Mouse (Mus musculus) large intestine, adult 2 months (tissue): ENCODE results near the gene Adamts18. TPM values are rescaled to one million over a fixed set of nuclear protein-coding genes. Genes with fewer than 3 reads are reported as not detected.
A peak's percentile ranks its signal among the peaks of the same experiment; 100 is the strongest.

ENCODE experiments used
- DNase-seq: peaks from one replicate; pipeline ENCODE4 v3.0.0-alpha.2; 2012; ENCODE audit warnings: low read depth, low spot score
- WGBS: fragments of 180-500 bp; shearing (Covaris S2); methylation state at CpG from one replicate; pipeline ENCODE4 v1.1.7; 2018; 5-methylcytosine and 5-hydroxymethylcytosine counted together
- polyA plus RNA-seq: library from polyadenylated mRNA; depleted of rRNA; stranded (reverse); fragments of >200 nt; gene quantifications from 2 replicates; pipeline ENCODE4 v1.2.3, GENCODE M21; 2012; rRNA removed

The Adamts18 gene
- polyA plus RNA-seq, result 0.55 and 0.70 TPM in 2 replicates

DNA sequence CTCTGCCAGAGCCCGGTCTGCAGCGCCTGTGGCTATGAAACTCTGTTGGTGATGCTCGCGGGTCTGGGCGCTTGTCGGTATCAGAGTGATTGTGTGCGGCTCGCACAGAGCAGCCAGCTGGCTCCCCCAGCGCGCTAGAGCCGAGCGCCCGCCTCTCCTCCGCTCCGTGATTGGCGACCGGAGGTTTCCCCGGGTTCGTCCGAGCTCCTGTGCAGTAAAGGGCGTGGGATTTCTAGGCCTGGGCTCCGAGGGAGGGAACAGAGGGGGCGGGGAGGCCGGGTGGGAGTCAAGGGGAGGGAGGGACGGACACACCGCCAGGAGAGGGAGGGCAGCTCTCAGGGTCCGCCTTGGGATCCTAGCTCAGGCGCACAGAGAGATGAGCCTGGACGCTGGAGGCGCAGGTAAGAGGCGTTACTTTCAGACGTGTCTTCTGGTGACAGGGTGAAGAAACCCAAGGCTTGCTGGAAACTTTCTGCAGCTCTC is at the start of gene Adamts18:
Adamts18 (minus strand) TSS at position 86 of the 483 bp plus-strand sequence.
- WGBS, result under 1% methylated on average over 32 of the region's 32 CpGs
- DNase-seq, result no peak

DNA sequence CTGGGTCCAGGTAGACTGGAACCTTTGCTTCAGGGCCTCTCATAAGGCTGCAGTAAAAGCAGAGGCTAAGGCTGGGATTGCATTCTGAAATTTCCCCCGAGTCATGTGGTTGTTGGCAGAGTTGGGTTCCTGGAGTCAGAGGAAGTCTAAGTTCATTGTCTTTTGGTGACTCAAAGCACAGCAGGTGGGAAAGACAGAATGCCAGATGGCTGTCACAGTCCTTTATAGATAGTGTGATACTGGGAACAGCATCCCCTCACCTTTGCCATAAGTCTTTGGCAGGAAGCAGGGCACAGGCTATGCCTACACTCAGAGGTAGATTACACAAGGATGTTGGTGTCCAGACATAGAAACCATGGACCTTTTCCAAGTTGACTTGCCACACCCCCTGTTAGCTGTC is 47.9 kb upstream of the Adamts18 start:
- WGBS, result 67% methylated on average over 1 of the region's 1 CpGs

DNA sequence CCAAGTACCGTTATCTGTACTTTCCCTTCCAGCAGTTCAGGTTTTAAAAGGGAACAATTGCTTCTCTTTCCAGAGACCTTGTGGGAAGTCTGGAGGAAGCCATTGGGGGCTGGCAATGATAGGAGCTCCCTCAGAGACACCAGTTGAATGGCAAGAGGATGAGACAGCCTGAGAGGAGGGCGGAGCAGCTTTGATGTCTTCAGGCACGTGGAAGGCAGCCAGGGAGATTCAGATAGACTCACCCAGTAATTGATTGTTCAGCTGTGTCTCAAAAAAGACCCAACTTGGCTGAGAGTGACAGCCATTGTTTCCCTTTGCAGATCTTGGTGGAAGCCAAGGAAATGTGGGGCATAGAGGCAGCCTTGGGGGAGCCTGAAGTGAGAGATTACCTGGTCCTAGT is 42.8 kb upstream of the Adamts18 start:
- DNase-seq, result no peak
- WGBS, result 52% methylated on average over 3 of the region's 3 CpGs

More for the DNA sequence above, 47.9 kb upstream of the Adamts18 start:
- DNase-seq, result no peak

DNA sequence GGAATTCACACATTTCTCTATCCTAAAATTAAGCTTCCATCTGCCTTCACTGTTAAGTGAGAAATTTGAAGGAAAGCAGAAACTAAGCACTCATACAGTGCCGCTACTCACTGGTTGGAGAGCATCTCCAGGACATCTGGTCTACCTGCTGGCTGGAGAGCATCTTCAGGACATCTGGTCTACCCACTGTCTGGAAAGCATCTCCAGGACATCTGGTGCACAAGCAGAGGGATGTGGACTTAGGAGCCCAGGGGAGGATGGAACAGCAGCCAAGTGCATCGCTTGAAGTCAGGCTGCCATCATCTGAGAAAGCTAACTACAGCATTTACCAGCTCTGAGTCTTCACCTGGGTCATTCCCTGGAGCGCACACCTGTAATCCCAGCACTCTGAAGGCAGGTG is 38.0 kb upstream of the Adamts18 start:
- DNase-seq, result no peak
- WGBS, result 90% methylated on average over 3 of the region's 3 CpGs

DNA sequence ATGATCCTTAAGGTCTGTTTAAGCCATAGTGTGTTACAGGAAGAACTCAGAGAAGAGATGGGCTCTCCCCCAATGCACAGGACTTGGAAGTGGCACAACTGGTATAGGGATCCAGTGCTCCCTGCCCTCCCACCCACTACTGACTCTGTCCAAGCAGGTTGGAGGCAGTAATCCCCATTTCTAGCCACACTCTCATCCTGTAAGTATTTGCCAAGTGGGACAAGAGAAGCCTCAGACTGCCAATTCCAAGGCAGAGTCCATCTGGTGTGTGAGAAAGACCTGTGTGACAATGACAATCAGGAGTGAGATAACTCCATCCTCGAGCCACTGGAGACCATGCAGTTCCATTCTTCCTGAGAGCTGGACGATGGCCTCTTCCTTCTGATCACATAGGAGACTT is 36.6 kb upstream of the Adamts18 start:
- DNase-seq, result no peak
- 65% methylated on average over 2 of the region's 2 CpGs for WGBS

DNA sequence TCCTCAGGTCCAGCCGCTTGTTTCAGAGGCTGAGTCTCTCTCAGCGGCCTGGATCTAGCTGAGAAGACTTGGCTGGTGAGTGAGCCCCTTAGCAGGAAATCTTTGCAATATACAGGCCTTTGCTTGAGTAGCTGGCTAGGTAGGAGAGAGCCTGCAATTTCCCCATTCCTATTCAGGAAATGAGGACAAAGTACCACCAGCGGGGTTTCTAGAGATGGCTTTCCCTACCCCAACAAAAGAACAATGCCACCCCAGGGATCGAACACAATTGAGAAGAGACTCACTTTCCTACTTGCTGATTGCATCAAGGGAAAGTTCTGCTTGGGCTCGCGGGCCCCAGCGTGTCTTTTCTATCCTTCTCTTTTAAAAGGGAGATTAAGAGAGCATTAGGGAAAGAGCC is 35.5 kb upstream of the Adamts18 start:
- WGBS, result 52% methylated on average over 7 of the region's 7 CpGs
- no peak for DNase-seq

DNA sequence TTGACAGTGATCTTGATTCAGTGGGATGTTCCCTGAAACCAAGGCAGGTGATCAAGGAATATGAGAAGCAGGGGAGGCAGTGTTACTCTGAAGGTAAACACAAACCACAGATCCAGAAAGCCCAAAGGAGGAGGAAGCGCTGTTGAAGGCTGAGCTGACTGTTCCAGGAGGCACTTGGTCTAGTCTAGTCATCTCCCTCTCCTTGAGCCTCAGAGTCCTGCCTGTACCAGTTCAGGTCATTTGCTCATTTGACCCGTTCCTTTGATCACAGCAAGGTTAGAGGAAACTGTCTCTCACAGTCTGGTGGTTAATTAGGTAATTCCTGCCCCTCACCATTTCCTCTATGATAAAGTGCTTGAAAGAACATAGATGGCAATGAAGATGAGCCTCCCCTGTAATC is 34.0 kb upstream of the Adamts18 start:
- no peak for DNase-seq
- 45% methylated on average over 2 of the region's 2 CpGs for WGBS

DNA sequence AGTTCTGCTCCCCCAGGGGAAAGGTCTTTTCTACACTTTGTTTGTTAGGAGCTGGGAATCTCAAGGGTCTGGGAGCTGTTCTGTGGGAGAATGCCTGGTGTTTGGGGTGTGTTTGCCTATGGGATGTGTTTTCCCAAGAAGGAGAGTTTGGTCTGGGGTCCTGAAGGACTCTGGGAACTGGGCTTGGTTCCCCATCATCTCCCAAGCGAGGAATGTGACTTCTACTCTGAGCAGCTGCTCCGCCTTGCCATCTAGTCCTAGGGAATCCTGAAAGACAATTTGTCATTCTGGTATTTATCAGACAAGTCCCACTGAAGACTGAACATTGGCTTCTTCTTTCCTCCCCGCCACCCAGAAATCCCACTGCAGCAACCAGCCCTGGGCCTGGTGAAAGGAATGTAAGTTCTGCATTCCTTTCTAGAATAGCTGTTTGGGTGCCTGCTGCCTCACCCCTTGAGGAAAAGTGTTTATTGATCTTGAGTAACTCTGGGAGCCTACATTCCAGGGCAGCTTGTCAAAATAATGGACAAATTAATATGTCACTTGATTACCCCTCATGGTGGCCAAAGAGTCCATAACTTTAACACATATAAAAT is 30.0 kb upstream of the Adamts18 start:
- no peak for DNase-seq
- WGBS, result 58% methylated on average over 3 of the region's 3 CpGs

DNA sequence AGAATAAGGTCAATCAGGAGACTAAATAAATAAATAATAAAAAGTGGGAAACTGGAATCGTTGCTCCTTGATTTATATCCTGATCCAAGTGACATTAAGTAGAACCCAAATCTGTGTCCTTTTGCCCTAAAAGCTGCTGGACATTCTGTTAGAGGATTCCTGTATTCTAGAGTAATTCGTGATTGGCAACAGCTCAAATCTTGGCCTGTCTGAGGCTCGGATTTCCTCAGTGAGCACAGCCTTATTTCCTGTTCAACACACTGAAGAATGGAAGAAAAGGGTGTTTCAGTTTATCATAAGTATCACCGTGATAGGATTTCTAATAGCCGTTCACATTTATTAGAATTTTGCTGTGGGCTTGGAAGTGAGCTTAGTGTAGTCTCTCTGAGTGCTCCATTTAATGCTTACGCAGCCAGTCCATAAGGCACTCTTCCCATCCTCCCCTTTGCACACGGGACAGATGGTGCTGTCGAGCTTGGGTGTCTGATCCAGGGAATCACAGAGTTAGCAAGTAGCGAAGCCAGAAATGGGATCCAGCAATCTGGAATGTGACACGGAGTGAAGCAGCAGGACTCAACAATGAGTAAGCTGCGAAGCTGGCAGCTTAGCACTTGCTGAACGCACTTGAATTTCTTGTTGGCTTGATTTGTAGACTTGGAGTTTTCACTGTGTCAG is 25.0 kb upstream of the Adamts18 start:
- WGBS, result 70% methylated on average over 12 of the region's 12 CpGs
- DNase-seq, result no peak

DNA sequence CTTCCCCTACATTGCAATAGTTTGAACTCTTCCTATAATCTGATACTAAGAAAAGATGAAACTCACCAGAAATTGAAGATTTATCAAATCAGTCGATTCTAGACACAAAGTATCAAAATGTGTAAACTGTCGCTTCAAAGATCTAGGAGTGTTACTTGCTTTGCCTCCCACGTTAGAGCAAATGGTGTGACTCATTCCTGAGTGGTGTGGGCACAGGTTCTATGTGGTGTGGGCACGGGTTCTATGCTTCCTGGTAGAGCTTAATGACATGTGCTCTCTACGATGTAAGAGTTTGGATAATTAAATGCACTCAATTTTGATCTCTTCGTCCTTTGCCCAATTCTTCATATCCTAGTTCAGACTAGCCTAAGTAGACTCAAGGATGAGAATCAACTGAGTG is 23.9 kb upstream of the Adamts18 start:
- no peak for DNase-seq
- 82% methylated on average over 6 of the region's 6 CpGs for WGBS

DNA sequence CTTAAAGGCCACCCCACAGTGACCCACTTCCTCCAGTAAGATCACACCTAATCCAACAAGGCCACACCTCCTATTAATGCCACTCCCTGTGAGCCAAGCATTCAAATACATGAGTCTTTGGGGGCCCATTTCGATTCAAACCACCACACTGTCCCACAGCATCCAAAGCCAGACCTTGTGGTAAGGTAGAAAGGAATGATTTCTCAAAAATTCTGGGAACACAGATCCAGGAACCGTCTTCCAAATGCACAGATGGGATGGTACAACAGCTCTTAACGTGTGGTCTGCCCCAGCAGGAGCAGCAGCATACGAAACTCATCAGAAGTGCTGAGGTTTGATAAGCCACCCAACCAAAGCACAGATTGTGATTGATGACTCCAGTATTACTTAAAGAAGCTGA is 18.0 kb upstream of the Adamts18 start:
- no peak for DNase-seq
- WGBS, result 67% methylated on average over 4 of the region's 4 CpGs

DNA sequence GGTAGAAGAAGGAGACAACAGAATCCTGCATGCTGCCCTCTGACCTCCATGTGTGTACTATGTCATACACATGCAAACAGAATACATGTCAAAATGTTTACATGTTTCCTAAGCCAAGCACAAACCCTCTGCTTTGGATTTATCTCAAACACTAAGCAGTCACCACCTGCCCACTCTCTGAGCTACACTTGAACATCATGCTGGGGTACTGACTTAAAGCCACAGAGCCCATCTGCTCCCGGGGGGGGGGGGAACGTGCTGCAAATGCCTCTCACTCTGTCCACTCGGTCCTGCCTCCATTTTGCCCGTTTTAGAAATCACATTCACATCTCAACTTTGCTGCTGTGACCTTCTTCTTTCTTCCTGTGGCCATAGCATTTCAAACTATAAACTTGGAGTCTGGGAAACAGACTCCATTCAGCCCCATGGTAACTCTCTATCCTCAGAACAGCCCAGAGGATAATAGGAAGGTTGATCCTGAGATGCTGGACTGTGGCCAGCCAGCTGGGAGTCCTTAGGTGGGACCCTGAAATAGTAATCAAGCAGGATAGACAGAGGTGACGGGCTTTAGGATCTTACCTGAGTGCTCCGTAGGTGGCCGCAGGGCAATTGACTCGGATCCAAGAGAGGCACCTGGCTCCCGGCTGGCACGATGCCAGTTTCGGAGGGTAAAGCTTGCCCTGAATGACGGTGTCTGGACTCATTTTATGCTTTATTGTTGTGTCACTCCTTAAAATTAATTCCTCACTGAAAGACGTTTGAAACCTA is 17.0 kb upstream of the Adamts18 start:
- WGBS, result 42% methylated on average over 13 of the region's 13 CpGs
- peak; percentile 8 for DNase-seq

DNA sequence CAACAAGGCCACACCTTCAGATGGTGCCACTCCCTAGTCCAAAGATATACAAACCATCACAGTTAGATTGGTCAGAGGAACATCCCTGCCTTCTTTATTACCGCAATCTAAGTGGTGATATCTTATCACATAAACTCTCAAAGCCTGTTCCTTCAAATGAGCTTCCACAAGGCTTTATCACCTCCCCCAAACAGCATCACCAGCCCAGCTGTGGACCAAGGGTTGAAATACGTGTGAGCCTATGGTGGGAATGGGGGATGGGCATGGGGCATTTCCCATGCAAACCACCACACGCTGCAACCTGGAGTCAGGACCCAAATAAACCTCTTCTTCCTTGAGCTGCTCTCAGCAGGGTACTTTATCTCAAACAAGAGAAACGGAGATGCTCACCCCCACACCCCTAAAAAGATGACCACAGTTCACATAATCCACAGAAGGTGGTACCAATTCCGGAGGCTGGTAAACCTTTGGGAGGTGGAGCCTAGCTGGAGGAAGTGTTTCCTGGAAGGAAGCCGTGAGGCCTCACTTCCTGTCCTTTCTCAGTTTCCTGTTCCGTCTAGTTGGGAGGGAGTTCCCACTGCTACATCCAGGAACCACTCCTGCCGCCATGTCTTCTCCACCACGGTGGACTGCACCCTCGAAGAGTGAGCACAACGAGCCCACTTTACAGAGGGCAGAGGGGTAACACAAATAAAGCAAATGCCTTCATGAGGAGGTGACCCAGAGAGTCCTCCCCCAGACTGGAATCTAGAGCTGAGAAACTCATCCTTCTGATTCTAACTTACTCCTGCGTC is 11.5 kb upstream of the Adamts18 start:
- WGBS, result 79% methylated on average over 12 of the region's 12 CpGs

DNA sequence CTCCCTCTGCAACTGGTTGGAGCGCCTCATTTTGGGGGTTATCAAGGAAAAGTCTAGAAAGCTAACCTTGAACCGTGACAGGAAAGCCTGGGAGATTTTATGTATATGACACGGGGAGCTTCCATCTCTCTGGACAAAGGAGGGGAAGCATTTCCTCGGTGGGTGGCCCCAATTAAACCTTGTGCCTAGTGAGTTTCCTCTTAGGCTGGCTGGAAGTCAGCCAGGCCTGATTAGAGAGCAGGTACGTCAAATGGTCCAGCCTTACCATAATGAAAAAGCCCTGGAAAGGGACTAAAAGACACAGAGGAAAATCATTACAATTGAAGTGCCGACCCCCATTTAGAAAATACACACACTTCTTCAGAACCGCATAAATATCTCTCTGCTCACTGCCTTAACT is 10.3 kb upstream of the Adamts18 start:
- WGBS, result 51% methylated on average over 7 of the region's 7 CpGs
- no peak for DNase-seq

More for the DNA sequence above, 11.5 kb upstream of the Adamts18 start:
- DNase-seq, result no peak

DNA sequence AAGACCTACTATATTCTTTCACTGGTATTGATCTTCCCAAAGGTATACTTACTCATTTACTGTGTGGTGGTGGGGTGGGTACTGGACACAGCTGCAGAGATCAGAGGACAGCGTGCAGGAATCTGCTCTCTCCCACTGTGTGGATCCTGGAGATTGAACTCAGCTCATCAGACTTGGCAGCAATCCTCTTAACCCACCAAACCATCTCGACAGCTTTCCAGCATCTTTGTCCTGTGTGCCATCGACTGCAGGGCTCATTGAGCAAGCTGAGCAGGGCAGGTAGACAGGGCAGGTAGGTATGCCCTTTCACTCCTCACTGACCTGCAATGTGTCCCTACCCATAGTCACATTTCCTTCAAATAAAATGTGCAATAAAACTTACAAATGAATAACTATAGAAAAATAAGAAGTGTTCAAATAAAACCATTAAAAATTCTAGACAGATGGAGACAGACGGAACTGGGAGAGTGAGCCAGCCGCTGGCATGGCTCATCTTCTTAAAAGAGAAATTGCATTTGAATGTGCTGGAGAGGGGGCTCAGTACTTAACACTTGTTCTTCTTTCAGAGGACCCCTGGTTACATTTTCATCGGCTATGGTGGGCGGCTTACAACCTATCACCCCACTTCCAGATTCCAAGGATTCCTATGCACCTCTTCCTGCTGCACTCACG is 6.2 kb upstream of the Adamts18 start:
- DNase-seq, result no peak
- 55% methylated on average over 8 of the region's 8 CpGs for WGBS

DNA sequence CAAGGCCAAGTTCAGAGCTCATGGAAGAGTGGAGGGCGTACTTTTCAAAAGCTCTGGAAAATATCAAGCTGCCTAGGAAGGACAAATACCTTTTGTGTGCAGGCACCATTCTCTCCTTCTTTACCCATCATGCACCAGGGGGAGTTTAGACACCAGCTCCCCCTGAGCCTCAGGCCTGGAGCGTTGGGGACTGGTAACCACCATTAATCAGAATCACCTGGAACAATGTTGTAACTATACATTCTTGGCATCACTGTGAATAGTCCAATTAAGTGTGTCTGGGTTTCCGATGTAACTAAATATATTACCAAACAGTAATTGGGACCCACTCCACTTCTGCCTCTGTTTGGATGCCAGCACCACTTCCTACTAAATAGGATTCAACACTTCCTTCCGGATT is 5.2 kb upstream of the Adamts18 start:
- 79% methylated on average over 4 of the region's 4 CpGs for WGBS
- no peak for DNase-seq

DNA sequence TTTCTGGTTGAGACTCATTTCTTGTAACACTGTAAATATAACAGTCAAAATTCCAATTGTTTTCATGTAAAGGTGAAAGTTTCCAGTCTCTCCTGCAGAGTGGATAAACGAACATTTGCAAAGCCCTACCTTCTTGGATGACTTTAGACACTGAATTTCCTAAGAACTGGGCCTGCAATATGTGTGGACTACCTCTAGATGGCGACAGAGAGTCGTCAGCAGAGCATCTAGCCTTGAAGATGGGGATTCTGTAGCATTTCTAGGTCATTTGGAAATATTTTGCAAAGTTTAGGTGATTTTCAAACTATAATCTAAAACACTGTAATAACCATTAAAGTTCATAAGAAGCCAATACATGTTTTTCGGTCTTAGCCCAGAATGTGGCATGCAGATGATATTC is 3.1 kb upstream of the Adamts18 start:
- no peak for DNase-seq
- WGBS, result 48% methylated on average over 4 of the region's 4 CpGs

DNA sequence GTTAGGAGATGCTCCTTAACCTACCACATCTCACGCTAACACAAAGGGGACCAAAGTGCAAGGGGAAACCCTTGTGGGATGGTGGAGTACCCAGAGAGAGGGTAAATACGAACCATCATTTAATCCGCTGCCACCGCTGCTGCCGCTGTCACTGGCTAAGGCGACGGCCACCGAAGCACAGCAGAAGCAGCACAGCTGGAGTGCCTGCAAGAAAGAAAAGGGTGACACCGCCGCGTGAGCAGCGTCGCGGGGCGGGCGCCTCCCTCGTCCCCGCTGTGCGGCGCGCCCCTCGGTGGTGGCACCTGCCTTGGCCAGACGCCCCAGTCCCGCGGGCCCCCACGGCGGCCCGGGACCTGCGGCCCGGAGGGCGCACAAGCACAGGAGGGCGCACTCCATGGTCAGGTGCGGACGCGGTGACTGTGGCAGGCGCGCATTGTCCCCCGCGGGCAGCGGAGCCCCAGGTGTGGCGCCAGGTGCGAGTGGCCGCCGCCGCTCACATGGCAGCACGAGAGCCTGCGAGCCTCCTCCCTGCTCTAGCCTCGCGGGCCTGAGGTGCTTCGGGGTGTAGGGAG is 371 bp downstream of the Adamts18 start:
- DNase-seq, result no peak
- WGBS, result 2% methylated on average over 50 of the region's 50 CpGs

DNA sequence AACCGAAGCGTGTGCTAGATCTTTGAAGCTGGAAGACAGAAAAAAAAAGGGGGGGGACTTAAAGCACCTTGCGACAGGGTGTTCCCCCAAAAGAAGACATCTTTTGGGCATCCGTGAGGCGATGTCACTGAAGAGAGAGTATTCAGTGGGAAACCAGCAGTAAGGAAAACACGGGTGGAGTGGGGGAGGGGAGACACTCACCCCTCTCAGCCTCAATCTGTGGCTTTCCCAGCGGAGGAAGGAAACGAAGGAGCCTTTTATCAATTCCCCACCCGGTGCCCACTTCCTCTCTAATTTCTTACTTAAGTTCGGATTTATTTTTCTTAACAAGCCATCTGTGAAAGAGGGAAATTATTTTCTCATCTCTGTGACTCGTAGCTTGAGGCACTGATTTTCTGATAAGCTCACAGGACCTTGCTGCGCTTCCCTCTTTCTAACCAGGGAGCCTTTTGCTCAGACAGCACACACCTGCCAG is 895 bp downstream of the Adamts18 start:
- no peak for DNase-seq
- WGBS, result 26% methylated on average over 12 of the region's 12 CpGs
